Mouse (Mus musculus): ENCODE data around the gene Olfr211. TPM values are rescaled to one million over a fixed set of nuclear protein-coding genes. Genes with fewer than 3 reads are reported as not detected.

Gene Olfr211
- polyA plus RNA-seq, 1 experiment from 2014 or later = not detected

Other genes starting within 250 kb of the Olfr211 start
- 7.4 and 10.3 TPM in 2 replicates for gene Zfand4, start 224.9 kb upstream of the Olfr211 start, polyA plus RNA-seq (2014; fragmentation: Nextera tagmentation; extraction: Ambion mirVana)
- 47.0 and 49.0 TPM in 2 replicates for gene March8, start 151.1 kb upstream of the Olfr211 start, polyA plus RNA-seq (2014; fragmentation: Nextera tagmentation; extraction: Ambion mirVana)
- 0.50 and 0.74 TPM in 2 replicates for gene Alox5, start 27.9 kb upstream of the Olfr211 start, polyA plus RNA-seq (2014; fragmentation: Nextera tagmentation; extraction: Ambion mirVana)
- gene Olfr212, start 17.4 kb downstream of the Olfr211 start, polyA plus RNA-seq (2014; fragmentation: Nextera tagmentation; extraction: Ambion mirVana) = not detected in 2 replicates
- not detected in 2 replicates for gene Olfr213, start 49.4 kb downstream of the Olfr211 start, polyA plus RNA-seq (2014; fragmentation: Nextera tagmentation; extraction: Ambion mirVana)
- gene Gm5580, start 62.0 kb downstream of the Olfr211 start, polyA plus RNA-seq (2014; fragmentation: Nextera tagmentation; extraction: Ambion mirVana) = 0.48 and 0.58 TPM in 2 replicates
- not detected in 2 replicates for gene Olfr214, start 65.1 kb downstream of the Olfr211 start, polyA plus RNA-seq (2014; fragmentation: Nextera tagmentation; extraction: Ambion mirVana)
- not detected in 2 replicates for gene Olfr215, start 95.1 kb downstream of the Olfr211 start, polyA plus RNA-seq (2014; fragmentation: Nextera tagmentation; extraction: Ambion mirVana)
- 258 and 271 TPM in 2 replicates for gene Zfp422, start 139.9 kb downstream of the Olfr211 start, polyA plus RNA-seq (2014; fragmentation: Nextera tagmentation; extraction: Ambion mirVana)
- 6.6 and 7.1 TPM in 2 replicates for gene Depp1, start 161.5 kb downstream of the Olfr211 start, polyA plus RNA-seq (2014; fragmentation: Nextera tagmentation; extraction: Ambion mirVana)
- 12.7 and 13.8 TPM in 2 replicates for gene Rassf4, start 184.9 kb downstream of the Olfr211 start, polyA plus RNA-seq (2014; fragmentation: Nextera tagmentation; extraction: Ambion mirVana)
- 0.80 and 0.83 TPM in 2 replicates for gene Tmem72, start 227.8 kb downstream of the Olfr211 start, polyA plus RNA-seq (2014; fragmentation: Nextera tagmentation; extraction: Ambion mirVana)